Mouse (Mus musculus): ENCODE measurements at regions not wholly inside any gene's neighbourhood (a gene's known extent, or its start where the extent isn't known, plus 50 kb on each side); places are given as distances from the start of the nearest gene placed in this dataset.

DNA sequence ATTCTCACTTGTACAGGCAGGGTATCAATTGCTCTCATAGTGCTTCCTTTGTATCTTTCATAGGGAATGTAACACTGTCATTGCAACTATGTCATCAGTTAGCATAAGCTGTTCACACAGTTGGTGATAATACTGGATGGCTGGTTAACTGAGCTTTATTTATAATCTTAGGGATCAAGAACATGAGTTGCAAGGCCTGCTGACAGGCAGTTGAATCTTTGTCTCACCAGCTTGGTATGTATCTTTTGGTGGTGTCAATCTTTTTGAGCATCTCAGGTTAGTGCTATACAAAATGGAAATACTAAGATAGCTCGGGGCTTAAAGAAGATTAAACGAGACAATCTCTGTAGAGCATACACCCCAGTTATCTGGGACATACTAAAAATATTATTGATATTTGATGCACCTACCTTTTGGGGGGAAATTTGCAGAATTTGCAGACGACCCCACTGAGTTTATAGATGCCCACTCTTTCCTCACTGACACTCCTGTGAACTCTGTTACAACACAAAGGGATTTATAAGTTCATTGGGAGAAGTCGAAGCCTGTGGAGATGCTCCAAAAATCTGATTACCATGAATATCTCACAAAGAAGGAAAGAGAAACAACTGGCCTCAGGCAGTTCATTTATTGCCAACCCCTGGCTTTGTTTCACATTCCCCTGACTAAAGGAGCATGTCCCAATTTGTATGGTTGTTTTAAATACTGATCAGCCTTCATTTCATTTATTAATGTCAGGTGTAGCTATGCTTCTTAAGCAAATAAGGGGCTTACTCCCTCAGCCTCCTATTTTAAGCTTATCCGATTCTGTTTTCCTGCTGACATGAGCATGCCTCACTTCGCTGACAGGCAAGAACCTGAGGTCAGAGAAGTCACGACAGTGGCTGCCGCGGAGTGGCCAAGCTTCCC lies 193.5 kb downstream of the Fndc1 start:
- no peak for DNase-seq (ENCODE audit: low spot score in 2 of 2)

DNA sequence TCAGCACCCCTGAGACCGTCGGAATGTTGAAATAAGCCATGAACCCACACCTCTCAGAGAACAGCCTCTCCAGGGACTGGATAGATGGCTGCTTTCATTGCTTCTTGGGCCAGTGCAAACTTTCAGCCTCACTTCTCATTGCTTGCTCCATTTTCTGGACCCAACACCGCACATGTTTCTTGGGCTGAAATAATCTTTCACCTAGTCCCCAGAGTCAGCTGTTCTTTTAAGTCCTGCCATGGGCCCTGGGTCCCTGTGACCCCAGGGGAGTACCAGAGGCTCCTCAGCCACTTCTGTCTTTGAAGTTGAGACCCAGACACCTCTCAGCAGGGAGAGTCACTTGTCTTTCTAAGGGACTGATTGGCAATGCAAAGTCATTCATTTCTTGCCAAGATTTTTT lies 201.4 kb downstream of the Fndc1 start:
- DNase-seq (ENCODE audit: low spot score in 2 of 2) = no peak

DNA sequence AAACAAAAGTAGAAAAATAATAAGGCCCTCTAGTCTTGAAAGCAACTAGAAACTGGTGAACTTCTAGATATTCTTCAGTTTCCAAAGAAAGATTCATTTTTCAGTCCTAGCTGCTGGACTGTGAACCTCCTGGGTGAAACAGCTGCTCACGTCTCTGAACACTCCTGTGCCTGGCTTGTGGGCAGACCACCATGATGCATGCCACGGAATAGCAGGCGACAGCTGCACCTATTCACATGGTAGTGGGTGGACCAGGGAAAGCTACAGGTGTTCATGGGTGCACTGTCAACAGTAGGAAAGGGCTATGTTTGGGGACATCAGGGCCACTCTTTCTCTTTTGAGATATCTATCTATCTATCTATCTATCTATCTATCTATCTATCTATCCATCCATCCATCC lies 203.7 kb downstream of the Fndc1 start:
- no peak for DNase-seq (ENCODE audit: low spot score in 2 of 2)

DNA sequence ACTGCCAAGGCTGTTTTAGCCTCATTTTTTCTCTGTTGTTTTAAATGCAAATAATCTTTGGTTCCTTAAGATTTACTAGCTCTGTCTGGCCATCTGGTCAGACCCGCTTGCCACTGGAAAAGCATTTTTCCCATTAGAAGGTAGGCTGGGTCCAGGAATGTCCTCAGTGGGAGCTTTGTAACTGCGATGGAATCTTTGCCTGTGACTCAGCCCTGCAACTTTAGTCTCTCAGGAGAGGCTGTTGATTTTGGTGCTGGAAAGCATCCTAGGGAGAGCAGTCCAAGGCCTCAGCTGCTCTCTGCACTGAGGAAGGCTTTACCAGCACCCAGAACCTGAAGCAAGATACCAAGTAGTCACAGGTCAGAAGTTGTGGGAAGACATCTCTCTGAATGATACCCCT lies 205.8 kb downstream of the Fndc1 start:
- no peak for DNase-seq (ENCODE audit: low spot score in 2 of 2)

DNA sequence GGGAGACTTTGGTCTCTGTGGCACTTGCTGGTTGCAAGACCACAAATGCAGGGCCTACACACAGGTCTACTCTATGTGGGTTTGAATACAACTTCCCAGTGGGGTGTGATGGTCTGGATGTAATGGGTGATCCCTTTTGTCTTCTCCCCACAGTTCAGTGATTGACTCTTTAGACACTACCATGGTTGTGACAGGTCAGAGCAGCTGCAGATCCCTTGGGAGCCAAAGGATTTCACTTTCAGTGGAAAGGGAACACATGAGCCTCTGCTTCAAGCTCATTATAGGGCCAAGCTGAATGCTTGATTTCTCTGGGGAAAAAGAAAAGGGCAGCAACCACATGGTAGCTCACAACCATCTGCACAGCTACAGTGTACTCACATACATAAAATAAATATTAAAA lies 206.9 kb downstream of the Fndc1 start:
- DNase-seq (ENCODE audit: low spot score in 2 of 2) = no peak

DNA sequence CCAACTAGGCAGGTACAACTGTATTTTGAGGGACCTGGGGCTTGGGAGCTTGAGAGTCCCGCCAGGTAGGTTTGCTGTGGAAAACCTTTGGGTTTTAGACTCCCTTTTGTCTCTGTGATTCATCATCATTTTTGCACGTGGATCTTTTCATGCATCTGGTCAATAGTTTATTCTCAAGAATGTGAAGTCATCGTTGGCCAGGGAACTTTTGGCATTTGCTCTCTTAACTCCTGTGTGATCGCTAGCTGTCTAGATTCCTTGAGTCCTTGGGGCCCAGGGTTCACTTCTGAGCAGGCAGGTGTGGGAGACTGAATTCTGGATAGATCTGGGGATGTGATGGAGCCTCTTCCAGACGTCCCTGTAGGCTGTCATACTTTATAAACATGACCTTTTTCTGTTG lies 207.5 kb downstream of the Fndc1 start:
- DNase-seq (ENCODE audit: low spot score in 2 of 2) = no peak

DNA sequence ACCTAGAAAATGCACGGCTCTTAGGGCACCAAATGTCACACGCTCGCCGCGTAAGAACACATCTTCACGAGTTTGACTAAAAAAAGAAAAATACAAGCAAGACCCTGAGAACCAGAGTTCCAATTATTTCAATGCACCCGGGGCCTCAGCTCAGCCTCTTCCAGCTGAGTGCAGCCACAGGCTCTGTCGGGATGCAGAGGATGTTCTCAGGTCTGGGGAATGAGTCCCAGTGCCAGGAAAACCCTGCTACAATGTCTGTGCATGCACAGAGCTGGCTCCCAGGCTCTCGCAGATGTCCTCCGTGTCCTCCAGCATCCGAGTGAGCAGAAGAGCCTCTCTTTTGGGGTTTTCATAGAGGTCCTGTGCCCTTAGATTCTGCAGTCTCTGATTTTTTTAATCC lies 219.1 kb downstream of the Fndc1 start:
- no peak for DNase-seq (ENCODE audit: low spot score in 2 of 2)

DNA sequence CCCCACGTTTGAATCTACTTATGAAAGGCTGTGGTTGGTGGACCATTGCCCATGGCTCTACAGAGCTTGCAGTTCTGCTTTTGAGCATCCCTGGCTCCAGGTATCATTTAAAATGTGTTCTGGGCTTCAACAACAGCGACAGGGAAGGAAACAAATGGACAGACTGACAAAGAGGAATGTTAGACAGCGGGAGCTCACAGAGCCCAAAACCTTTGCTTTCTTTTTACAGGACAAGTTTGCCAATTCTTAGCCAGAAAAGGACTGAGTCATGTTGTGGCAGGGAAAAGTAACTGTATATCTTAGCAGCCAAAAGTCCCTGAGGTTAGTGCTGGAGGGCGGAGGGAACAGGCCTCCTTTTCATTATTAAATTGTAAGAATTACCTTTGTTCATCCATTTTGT lies 219.7 kb downstream of the Fndc1 start:
- DNase-seq (ENCODE audit: low spot score in 2 of 2) = no peak

DNA sequence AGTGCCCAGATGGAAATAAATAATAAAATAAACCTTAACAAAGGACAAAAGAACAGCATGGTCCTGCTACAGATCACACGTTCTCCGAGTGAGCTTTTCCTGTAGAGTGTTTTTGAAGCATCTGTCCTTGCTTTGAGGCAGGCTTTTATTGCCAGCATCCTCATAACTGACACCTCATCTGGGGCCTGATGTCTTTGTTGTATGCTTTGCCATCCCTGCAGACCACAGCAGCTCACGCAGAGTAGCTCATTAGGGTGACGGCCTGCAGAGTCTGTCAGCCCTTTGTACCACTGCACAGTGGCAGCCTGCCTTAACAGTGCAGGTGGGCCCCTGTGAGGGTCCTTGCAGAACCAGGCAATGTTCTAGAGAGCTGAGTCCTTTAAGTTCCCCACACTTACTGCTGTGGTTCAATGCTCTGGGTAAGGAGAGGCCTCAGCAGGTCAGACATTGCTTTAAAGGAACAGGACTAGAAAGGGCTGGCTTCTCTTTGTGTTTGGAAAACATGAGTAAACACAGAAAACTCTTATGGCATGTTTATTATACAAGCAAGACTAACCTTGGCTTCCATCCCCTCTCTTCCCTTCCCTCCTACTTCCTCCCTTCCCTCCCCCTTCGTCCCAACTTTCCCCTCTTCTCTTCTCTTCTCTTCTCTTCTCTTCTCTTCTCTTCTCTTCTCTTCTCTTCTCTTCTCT lies 219.7 kb upstream of the Unc93a2 start:
- no peak for DNase-seq (ENCODE audit: low spot score in 2 of 2)

DNA sequence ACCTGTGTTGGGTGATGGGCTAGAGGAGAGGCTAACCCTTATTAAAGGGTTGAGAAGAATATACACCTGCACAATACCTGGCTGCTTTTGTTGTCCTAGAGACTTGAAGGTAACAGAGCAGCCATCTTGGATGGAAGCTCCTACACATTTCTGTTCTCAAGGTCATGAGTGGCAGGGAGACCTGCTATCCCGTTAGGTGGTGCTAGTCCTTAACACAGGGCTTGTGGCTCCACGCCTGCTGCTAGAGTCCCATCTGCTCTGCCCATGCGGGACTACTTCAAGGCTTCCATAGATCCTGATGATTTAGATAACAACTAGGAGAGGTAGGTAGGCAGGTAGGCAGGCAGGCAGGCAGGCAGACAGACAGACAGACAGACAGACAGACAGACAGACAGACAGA lies 218.8 kb upstream of the Unc93a2 start:
- DNase-seq (ENCODE audit: low spot score in 2 of 2) = no peak

DNA sequence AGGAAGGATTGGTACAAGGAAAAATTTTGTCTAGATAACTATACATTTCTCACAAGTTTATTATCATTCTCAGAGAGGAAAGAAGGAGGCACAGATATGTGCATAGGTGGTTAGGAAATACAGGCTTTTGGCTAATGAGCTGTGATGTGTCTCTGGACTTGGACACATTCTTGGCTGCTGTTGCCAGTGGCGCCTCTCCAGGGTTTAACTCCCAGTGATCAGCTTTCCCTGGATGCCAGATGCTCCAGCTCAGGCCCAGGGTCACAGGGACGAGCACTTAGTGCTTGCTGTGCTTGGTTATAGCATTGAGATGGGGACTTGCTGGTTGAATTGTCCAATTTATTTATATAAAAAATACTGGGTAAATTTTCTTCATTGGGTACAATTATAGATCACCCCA lies 215.3 kb upstream of the Unc93a2 start:
- DNase-seq (ENCODE audit: low spot score in 2 of 2) = no peak

DNA sequence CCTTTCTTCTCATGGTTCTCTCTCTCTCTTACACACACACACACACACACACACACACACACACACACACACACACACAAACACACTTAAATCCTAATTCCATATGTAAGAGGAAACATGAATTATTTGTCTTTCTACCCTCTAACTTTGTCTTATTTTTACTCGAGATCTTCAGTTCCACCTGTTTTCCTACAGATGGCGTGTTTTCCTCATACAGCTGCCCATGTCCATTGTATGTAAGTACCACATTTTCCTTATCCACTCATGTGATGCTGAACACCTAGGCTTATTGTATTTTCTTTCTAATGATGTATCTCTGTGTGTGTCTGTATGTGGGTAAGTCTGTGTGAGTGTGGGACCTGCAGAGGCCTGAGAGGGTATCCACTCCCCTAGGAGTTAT lies 212.2 kb upstream of the Unc93a2 start:
- no peak for DNase-seq (ENCODE audit: low spot score in 2 of 2)

DNA sequence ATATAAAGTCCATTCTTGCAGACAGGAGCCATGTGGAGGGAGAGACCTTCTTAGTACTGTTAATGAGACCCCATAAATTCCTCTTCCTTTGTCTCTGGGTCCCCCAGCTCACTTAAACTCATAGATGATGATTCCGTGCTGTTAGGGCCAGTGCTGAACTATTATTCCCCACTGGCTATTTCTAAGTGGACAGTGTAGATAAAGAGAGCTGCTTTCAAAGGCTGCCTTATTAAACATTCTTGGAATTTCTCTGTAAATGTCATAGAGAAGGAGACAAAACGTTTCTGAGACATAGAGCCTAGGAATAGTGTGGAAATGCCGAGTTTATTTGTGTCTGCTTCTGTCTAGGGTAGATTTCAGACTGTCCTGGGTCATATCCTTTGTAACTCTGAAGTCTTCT lies 209.5 kb upstream of the Unc93a2 start:
- no peak for DNase-seq (ENCODE audit: low spot score in 2 of 2)

DNA sequence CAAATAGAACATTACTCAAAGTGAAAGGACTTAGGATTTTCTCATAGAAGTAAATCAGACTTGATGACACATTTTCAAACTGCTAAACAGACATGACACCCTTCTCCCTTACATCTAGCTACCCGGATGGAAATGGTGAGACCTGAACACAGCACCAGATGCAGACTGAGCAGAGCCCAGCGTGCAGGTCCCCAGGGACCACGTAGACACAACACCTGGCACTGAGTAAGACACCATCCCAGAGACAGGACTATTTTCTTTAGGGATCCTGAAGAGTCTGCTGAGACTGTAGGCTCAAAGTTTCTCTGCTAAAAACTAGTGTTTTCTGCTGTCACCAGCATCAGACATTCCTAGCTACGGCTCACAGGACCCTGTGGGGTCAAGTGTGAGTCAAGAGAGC lies 207.2 kb upstream of the Unc93a2 start:
- no peak for DNase-seq (ENCODE audit: low spot score in 2 of 2)

DNA sequence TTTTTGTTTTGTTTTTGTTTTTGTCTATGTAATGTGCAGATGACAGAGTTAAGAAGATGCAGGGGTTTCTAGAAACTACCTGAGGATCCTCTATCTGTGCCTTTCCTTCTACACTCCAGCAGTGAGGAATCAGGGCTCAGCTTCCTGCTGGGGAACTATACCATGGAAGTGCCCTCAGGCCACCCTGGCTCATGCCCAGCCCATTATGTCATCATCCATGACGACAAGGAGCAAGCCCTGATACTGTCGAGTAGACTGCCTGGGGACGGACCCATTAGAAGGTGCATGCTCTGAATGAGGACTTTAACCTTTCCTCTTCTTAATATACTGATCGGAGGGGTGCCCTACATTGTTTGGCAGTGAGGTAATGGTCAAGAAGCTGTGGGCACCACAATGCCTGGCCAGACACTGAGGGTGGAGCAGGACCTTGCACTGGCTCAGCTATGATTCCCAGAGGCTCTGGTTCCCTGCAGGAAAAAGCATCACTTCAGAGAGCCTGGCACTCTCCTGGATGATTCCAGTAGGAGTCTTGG lies 197.7 kb upstream of the Unc93a2 start:
- DNase-seq (ENCODE audit: low spot score in 2 of 2) = no peak

DNA sequence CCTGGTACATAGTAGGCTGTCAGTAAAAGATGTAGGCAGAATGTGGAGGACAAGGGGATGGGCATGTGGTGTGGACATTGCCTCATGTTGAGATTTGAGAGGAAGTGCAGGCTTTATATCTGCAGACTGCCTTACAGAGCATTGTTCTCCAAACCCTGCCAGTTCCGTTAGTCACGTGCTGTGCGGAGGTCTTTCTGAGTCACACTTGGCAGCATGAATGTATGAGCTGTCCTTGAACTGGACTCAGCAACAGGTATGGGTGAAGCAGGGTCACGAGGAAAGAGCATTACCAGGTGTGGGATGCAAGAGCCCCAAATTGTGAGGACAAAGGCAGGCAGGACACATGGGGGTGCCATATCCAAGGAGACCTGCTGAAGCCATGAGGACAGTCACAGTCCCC lies 193.8 kb upstream of the Unc93a2 start:
- DNase-seq (ENCODE audit: low spot score in 2 of 2) = no peak

DNA sequence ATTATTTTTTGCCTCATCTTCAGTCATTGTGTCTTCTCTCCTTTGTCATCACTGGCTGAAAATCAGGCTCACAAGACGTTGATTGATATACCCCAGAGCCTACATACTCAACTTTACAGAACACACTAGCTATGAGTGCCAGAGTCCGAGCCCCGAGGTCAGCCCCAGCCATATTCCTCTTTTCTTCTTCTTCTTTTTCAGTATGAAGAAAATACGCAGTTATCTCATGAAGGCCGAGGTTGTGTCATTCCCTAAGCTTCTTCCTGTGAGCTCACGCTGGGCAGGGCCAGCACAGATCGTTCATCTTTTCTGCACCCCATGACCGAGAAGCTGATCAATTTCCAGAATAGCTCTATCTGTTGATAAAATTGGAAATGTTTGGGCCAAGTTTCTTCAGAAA lies 192.7 kb upstream of the Unc93a2 start:
- no peak for DNase-seq (ENCODE audit: low spot score in 2 of 2)

DNA sequence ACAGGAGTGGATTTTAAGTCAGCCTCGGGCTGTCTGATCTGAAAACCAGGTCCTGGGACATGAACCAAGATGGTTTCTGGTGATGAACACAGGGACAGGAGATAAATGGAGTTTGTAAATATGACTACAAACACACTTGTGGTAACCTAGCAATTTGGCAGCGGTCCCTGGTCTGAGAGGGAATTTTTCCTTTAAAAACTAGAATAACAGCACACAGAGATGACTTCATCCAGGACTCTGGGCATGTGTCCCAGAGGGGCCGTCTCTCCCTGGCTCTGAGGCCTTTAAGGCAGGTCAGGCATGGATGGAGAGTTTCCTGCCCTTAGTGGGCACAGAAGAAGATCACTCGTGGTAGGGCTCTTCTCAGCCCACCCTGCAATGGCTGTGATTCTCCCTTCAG lies 192.0 kb upstream of the Unc93a2 start:
- DNase-seq (ENCODE audit: low spot score in 2 of 2) = peak in 1 of 2 experiments; percentile 13

DNA sequence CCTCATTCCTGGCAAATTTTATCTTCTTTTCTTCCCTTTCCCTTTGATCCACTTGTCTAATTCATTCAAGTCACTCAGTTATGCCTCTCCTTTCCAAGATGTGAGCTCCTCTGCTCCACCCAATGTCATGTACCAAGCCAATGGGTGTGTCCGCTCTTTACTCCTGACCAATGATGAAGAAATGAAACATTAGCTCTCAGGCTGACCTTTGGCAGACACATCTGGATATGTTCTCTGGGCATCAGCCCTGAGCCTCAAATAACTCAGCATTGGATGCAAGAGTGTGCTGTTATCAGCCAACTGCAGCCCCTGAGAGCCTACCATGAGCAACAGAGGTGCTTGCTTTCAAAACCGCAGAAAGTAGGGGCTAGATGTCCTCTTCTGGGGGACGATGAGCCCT lies 186.2 kb upstream of the Unc93a2 start:
- no peak for DNase-seq (ENCODE audit: low spot score in 2 of 2)

DNA sequence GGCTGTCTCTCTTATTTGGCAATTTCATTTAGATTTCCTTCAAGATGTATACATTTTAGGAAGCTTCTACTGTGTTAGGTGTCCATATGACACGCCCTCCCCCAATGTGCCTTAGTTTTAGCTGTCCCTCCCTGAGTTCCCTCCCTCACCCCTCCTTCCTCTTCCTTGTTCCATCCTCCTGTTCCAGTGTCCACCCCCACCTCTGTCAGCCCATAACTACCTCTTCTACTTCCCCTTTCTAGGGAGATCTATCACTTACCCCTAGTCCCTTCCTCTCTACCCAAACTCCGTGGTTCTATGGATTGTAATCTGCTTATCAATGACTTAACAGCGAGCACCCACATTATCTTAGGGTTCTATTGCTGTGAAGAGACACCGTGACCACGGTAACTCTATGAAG lies 183.2 kb upstream of the Unc93a2 start:
- DNase-seq (ENCODE audit: low spot score in 2 of 2) = no peak

DNA sequence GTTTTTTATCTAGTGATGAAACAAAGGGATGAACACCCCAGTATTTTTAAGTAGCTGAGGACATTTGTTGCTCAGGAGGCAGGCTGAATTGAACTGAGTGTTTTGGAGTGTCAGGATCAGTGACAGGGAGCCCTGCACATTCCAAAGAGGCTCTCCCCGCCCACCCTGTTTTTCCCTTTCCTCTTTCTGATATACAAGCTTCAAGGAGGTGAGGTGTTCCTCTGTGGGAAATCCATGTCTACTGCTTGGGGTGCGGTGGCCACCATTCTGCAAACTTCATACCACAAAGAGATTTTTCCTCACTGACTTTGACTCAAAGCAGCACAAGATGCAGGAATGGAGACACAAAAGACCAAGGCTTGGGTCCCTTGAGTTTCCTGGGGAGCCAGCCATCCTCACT lies 180.5 kb upstream of the Unc93a2 start:
- DNase-seq (ENCODE audit: low spot score in 2 of 2) = no peak

DNA sequence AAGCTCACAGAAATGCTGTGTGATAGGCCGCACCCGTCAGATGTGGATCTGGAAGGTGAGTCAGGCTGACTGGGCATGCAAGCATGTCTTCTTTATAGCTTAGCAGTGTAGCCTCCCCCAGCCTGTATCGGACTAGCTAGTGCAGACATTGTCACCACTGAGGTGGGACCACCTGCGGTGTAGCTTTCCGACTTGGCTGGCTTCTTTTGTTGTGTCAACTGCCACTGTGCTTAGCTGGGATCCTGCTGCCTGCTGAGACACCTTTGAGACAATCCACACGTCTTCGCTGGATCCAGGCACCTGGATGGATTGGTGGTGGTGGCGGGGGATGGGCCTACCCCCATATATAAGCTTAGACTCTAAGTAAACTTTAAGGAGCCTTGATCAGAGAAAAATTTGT lies 177.7 kb upstream of the Unc93a2 start:
- DNase-seq (ENCODE audit: low spot score in 2 of 2) = no peak

DNA sequence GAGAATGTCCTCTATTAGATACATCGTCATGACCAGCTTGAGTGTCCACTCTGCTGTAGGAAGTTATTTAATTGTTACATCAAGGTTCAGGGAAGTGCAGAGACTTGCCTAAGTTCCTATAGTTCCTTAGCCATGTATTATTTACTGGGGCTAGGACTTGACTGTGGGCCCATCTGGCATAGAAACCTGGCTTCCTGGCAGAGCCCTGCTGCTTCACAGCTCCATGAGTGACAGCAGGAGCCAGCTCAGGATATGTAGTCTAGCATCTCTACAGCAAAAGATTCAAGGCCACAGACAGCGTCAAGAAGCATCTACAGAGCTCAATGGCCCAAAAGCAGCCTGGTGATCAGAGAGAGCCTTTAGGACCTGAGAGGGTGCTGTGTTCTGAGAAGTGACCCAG lies 163.2 kb upstream of the Unc93a2 start:
- no peak for DNase-seq (ENCODE audit: low spot score in 2 of 2)
